Mouse (Mus musculus) limb, embryonic 15.5 days (tissue): ENCODE data around the gene C2cd5. TPM values are rescaled to one million over a fixed set of nuclear protein-coding genes. Genes with fewer than 3 reads are reported as not detected.
"Not testable (repeated sequence)": the region's sequence is repeated elsewhere in the genome, so short reads cannot be mapped to it uniquely, and the experiment has no call there.

Source experiments
- ATAC-seq: fragments of 200-750 bp; cut with Nextera tagmentation; 2 replicates; pipeline ENCODE4 v1.8.0; 2017; ENCODE audit warnings: low read depth, moderate TSS enrichment; ENCODE audit not compliant: insufficient number of reproducible peaks, low FRiP score, low TSS enrichment
- H3K27ac ChIP-seq: fragments of 300-500 bp; sonication (generic); 2 replicates; pipeline ENCODE4 v1.5.1; 2015; ENCODE audit warnings: moderate library complexity, mild to moderate bottlenecking, inconsistent platforms
- H3K27me3 ChIP-seq: fragments of 300-500 bp; sonication (generic); 2 replicates; pipeline ENCODE4 v1.6.1; 2015; ENCODE audit warnings: inconsistent platforms
- H3K36me3 ChIP-seq: fragments of 300-500 bp; sonication (generic); 2 replicates; pipeline ENCODE4 v1.6.1; 2015; ENCODE audit warnings: inconsistent platforms
- H3K4me1 ChIP-seq: fragments of 300-500 bp; sonication (generic); 2 replicates; pipeline ENCODE4 v1.6.1; 2015; ENCODE audit warnings: inconsistent platforms
- H3K4me2 ChIP-seq: fragments of 300-500 bp; sonication (generic); 2 replicates; pipeline ENCODE4 v1.6.1; 2015; ENCODE audit warnings: mild to moderate bottlenecking, inconsistent platforms
- H3K4me3 ChIP-seq: fragments of 300-500 bp; sonication (generic); 2 replicates; pipeline ENCODE4 v1.5.1; 2015; ENCODE audit warnings: mild to moderate bottlenecking, inconsistent platforms
- H3K9ac ChIP-seq: fragments of 300-500 bp; sonication (generic); 2 replicates; pipeline ENCODE4 v1.6.1; 2015; ENCODE audit warnings: inconsistent platforms
- H3K9me3 ChIP-seq: fragments of 300-500 bp; sonication (generic); 2 replicates; pipeline ENCODE4 v1.6.1; 2016; ENCODE audit warnings: inconsistent platforms
- WGBS: fragments of 180-500 bp; shearing (Covaris S2); methylation state at CpG from one replicate; pipeline ENCODE4 v1.1.7; 2015; 5-methylcytosine and 5-hydroxymethylcytosine counted together
- polyA plus RNA-seq: library from polyadenylated mRNA; unstranded; fragments of >200 nt; fragmentation: Nextera tagmentation; extraction: Ambion mirVana; gene quantifications from 2 replicates; pipeline ENCODE4 v1.2.1, GENCODE M21; 2015

The C2cd5 gene
- polyA plus RNA-seq, 1 experiment from 2014 or later = 23.7 TPM

- 79% methylated on average over 5 of the region's 5 CpGs for WGBS
- no peak overlapping the region for H3K9ac ChIP-seq
- H3K27ac ChIP-seq = no peak overlapping the region
- no peaks in the 10 kb centered on the region for H3K27me3 ChIP-seq
- ATAC-seq = no peak
- H3K4me3 ChIP-seq = no peak overlapping the region
- H3K36me3 ChIP-seq = peaks cover 53% of the 10 kb centered on the region
- H3K4me2 ChIP-seq = no peak overlapping the region
- no peaks in the 10 kb centered on the region for H3K9me3 ChIP-seq
- no peaks in the 10 kb centered on the region for H3K4me1 ChIP-seq
Observed at GRCm38 (mm10) chr6:143030521-143030920, 69.4 kb downstream of the C2cd5 start.

DNA sequence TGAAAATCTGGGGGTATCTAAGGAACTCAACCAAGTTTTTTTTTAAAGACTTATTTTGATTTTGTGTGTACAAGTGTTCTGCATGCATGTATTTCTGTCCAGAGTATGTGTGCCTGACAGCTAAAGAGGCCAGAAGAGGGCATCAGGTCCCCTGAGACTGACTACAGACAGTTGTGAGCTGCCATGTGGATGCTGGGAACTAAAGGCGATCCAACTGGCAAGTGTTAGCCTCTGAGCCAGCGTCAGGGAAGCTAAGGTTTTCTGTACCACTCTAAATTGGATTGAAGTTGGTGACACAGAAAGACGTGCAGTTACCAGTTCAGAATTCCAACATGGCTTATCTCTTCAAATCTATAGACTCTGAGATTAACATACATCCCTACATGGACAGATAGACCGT is 72.0 kb downstream of the C2cd5 start:
- WGBS = 92% methylated on average over 4 of the region's 4 CpGs
- no peak overlapping the region for H3K4me2 ChIP-seq
- H3K36me3 ChIP-seq = peaks cover 39% of the 10 kb centered on the region
- no peaks in the 10 kb centered on the region for H3K9me3 ChIP-seq
- H3K4me1 ChIP-seq = no peaks in the 10 kb centered on the region
- H3K4me3 ChIP-seq = no peak overlapping the region
- H3K27me3 ChIP-seq = no peaks in the 10 kb centered on the region
- no peak for ATAC-seq
- H3K27ac ChIP-seq = no peak overlapping the region
- no peak overlapping the region for H3K9ac ChIP-seq

DNA sequence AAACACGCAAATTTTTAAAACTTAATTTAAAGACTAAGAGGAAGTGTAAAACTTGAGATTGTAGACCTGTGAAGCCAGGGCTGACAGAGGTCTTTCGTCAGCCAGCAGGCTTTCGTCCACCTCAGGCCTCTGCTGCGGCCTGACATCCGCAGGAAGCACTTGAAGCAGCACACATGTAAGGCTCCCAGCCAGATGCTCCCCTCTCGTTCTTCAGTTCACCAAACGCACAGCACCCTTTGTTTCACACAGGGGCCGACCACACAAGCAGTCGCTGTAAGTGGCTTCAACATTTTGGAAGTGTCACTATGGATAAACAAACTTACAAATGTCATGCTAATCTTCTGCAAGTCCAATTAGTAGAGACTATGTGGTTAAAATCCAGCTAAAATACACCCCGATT is 72.5 kb downstream of the C2cd5 start:
- no peak overlapping the region for H3K4me2 ChIP-seq
- no peak overlapping the region for H3K4me3 ChIP-seq
- 80% methylated on average over 10 of the region's 10 CpGs for WGBS
- ATAC-seq = no peak
- H3K27me3 ChIP-seq = no peaks in the 10 kb centered on the region
- H3K36me3 ChIP-seq = peaks cover 34% of the 10 kb centered on the region
- H3K27ac ChIP-seq = no peak overlapping the region
- H3K9me3 ChIP-seq = no peaks in the 10 kb centered on the region
- no peaks in the 10 kb centered on the region for H3K4me1 ChIP-seq
- no peak overlapping the region for H3K9ac ChIP-seq

GRCm38 (mm10) chr6:143023691-143024090 is 76.2 kb downstream of the C2cd5 start:
- Histone ChIP-seq H3K27me3 (no peaks in the 10 kb centered on the region), H3K9me3 (no peaks in the 10 kb centered on the region), H3K4me2 (no peak overlapping the region), H3K4me1 (no peaks in the 10 kb centered on the region), H3K36me3 (peaks cover 19% of the 10 kb centered on the region), H3K4me3 (no peak overlapping the region), H3K27ac (no peak overlapping the region), H3K9ac (no peak overlapping the region)
- 86% methylated on average over 6 of the region's 6 CpGs for WGBS
- ATAC-seq = no peak

GRCm38 (mm10) chr6:143021756-143022155 is 78.2 kb downstream of the C2cd5 start:
- no peaks in the 10 kb centered on the region for H3K4me1 ChIP-seq
- 79% methylated on average over 8 of the region's 8 CpGs for WGBS
- peaks cover 19% of the 10 kb centered on the region for H3K36me3 ChIP-seq
- no peak overlapping the region for H3K4me3 ChIP-seq
- no peaks in the 10 kb centered on the region for H3K27me3 ChIP-seq
- no peak for ATAC-seq
- no peak overlapping the region for H3K4me2 ChIP-seq
- H3K9me3 ChIP-seq = no peaks in the 10 kb centered on the region
- H3K9ac ChIP-seq = no peak overlapping the region
- H3K27ac ChIP-seq = no peak overlapping the region

- WGBS = 72% methylated on average over 5 of the region's 5 CpGs
- no peak for ATAC-seq
Observed at GRCm38 (mm10) chr6:143020647-143021046, 79.3 kb downstream of the C2cd5 start.

DNA sequence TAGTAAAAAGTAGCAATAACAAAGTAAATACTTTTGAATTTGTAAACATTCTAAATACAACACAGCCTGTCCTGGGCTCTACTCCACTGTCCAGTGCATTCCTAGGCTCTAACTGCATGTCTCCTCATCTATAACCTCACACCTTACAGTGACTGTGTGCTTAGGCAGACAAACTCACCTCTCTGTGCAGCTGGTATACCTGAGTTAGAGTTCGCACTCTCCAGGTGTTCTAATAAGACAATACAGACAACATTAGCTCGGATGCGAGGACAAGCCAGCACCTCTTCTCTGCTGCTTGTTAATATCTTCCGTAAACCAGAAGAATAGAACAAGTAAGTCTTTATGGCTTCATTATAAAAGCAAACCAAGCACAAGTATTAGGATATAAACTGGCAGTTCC is 79.8 kb downstream of the C2cd5 start:
- 88% methylated on average over 4 of the region's 4 CpGs for WGBS
- Histone ChIP-seq H3K4me2 (no peak overlapping the region), H3K27ac (no peak overlapping the region), H3K4me3 (no peak overlapping the region), H3K36me3 (peaks cover 26% of the 10 kb centered on the region), H3K9ac (no peak overlapping the region), H3K4me1 (no peaks in the 10 kb centered on the region), H3K9me3 (no peaks in the 10 kb centered on the region), H3K27me3 (no peaks in the 10 kb centered on the region)
- ATAC-seq = no peak

More at GRCm38 (mm10) chr6:143020647-143021046, 79.3 kb downstream of the C2cd5 start:
- no peaks in the 10 kb centered on the region for H3K4me1 ChIP-seq
- H3K9me3 ChIP-seq = no peaks in the 10 kb centered on the region
- H3K27ac ChIP-seq = no peak overlapping the region
- no peak overlapping the region for H3K9ac ChIP-seq
- peaks cover 26% of the 10 kb centered on the region for H3K36me3 ChIP-seq
- H3K4me2 ChIP-seq = no peak overlapping the region
- H3K27me3 ChIP-seq = no peaks in the 10 kb centered on the region
- H3K4me3 ChIP-seq = no peak overlapping the region

DNA sequence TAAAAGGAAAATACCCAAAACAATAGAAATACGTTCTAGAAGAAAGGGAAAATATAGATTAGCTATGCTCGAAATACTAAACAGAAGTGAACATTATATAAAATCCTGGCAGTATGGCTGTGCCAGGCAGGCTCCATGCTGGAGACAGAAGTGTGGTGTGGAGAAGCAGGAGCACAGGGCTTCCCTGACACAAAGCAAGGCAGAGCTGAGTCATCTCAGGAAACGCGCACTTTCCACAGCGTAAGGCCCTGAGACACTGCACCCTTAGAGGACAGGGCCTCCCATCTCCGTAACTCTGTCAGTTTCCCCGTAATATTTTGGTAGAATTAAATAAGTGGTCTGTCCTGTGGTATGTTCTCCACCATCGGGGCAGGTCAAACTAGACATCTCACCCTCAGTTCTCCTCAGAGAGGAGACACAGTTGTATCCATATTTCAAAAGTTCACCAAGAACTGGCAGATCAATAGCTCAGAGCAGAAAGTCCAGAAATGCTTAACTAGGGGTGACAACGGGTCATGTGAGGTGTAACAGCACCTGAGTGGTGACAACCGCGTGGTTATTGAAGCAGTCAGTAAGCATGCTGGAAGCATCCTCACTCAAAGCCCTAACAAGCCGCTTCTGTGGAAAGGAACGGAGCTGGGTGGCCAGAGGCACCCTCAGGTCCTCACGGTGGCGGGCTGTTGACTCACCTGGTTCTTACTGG is 87.3 kb downstream of the C2cd5 start:
- no peak overlapping the region for H3K9ac ChIP-seq
- H3K27ac ChIP-seq = no peak overlapping the region
- H3K4me3 ChIP-seq = no peak overlapping the region
- H3K27me3 ChIP-seq = no peaks in the 10 kb centered on the region
- WGBS = 93% methylated on average over 15 of the region's 15 CpGs
- H3K9me3 ChIP-seq = no peaks in the 10 kb centered on the region
- no peaks in the 10 kb centered on the region for H3K4me1 ChIP-seq
- no peak for ATAC-seq
- H3K4me2 ChIP-seq = no peak overlapping the region
- H3K36me3 ChIP-seq = peaks cover 28% of the 10 kb centered on the region

- Histone ChIP-seq H3K27ac (no peak overlapping the region), H3K9me3 (no peaks in the 10 kb centered on the region), H3K36me3 (peaks cover 19% of the 10 kb centered on the region; the same call in 1 of the 2 replicates), H3K4me2 (no peak overlapping the region), H3K27me3 (no peaks in the 10 kb centered on the region), H3K9ac (no peak overlapping the region), H3K4me1 (no peaks in the 10 kb centered on the region), H3K4me3 (no peak overlapping the region)
- 83% methylated on average over 5 of the region's 5 CpGs for WGBS
- ATAC-seq = no peak
Observed at GRCm38 (mm10) chr6:143008865-143009264, 91.1 kb downstream of the C2cd5 start.

- H3K4me3 ChIP-seq, H3K9me3 ChIP-seq, H3K4me1 ChIP-seq, ATAC-seq, H3K27ac ChIP-seq, H3K36me3 ChIP-seq, H3K27me3 ChIP-seq, H3K9ac ChIP-seq, H3K4me2 ChIP-seq: not testable (repeated sequence)
- WGBS = 84% methylated on average over 9 of the region's 9 CpGs
Observed at GRCm38 (mm10) chr6:143005209-143005608, 94.7 kb downstream of the C2cd5 start.

DNA sequence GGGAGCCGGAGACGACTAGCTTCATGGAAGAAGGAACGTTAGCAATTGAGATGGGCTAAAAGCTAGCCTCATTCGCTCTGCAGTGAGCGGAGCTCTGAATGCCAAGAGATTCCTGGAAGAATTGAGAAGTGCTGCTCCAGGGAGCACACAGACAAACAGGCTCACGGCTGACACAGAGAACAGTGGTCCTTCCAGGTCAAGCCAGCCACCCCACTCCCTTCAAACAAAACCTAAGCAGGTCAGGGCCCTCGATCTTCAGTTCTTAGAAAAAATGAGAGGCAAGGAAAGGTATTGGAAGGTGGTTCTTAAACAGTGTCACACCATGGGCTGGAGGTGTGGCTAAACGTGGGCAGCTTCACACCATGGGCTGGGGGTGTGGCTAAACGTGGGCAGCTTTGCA is 95.1 kb downstream of the C2cd5 start:
- no peaks in the 10 kb centered on the region for H3K4me1 ChIP-seq
- H3K4me3 ChIP-seq = no peak overlapping the region
- H3K9ac ChIP-seq = no peak overlapping the region
- no peak overlapping the region for H3K4me2 ChIP-seq
- H3K27me3 ChIP-seq = no peaks in the 10 kb centered on the region
- no peak for ATAC-seq
- H3K36me3 ChIP-seq = no peaks in the 10 kb centered on the region
- WGBS = 74% methylated on average over 9 of the region's 9 CpGs
- H3K27ac ChIP-seq = no peak overlapping the region
- no peaks in the 10 kb centered on the region for H3K9me3 ChIP-seq

DNA sequence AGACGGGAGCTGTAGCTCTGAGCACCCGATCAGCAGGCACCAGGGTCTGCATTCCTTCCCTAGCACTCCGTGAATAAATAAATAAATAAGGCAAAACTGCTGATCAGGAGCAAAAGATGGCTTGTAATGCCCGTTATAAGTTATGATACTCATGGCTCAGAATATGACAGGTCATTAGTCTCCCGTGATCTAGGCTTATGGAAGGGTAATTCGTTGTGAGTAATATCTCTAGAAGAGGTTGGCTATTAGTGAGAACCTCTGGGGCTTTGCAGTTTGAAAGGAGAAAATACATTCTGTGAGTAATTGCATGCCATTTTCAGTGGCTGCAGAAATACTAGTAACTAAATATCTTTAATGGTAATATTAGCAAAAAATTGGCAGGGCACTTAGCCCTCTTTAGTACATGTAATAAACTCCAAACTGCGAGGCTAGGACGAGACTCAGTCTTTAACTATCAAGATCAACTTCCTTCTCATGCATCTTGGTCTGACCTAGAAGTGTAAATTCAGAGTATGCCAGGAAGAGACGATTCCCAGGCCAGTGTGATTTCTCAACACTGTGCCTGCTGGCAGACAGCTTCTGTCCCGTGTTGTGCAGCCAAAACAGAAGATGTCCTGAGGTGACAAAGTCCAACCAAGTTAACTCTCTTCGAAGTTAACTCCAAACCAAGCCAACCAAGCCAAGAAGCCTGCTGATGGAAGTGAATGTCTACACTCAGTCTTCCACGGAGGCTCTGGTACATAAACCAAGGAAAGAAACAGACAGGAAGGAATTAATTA is 101.5 kb downstream of the C2cd5 start:
- Histone ChIP-seq H3K9me3 (no peaks in the 10 kb centered on the region), H3K36me3 (no peaks in the 10 kb centered on the region), H3K4me2 (no peak overlapping the region), H3K4me1 (peaks cover 6% of the 10 kb centered on the region), H3K27ac (no peak overlapping the region), H3K9ac (no peak overlapping the region), H3K4me3 (no peak overlapping the region), H3K27me3 (no peaks in the 10 kb centered on the region)
- ATAC-seq = no peak
- WGBS = 49% methylated on average over 12 of the region's 12 CpGs
